Mouse (Mus musculus): Measurements from ENCODE around the gene Grip1. TPM values are rescaled to one million over a fixed set of nuclear protein-coding genes. Genes with fewer than 3 reads are reported as not detected.
A peak's percentile ranks its signal among the peaks of the same experiment; 100 is the strongest.

The Grip1 gene
- total RNA-seq, 2 experiments from 2014 or later = 1.0 to 1.4 TPM

- DNase-seq = no peak
- intact Hi-C loops (cut with DNase I) = no loop called here
Observed at GRCm38 (mm10) chr10:119818381-119818780, 364.8 kb downstream of the Grip1 start.

DNA sequence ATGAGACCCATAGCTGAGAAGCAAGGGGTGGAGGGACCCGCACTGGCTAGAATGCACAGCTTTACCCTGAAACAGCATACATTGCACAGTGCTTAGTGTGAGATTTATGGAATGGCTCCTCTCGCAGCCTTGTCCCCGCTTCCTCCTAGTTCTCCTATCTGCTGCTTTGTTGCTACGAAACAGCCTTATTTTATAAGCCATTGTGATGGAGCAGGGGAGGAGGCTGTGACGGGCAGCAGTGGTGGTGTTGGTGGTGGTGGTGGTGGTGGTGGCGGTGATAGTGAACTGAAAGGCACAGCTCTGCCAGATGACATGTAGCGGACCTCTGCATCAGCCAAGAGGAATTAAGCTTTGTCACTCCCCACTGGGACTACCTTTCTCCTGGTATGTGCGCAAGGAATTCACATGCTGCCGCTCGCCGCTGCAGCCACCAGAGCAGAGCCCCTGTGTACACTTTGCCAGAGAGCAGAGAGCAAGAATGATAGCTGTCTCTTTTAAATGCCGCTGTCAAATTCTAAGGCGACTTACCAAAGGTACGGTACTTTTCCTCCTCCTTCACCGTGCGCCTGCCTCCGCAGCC, 365.6 kb downstream of the Grip1 start:
- intact Hi-C loops (cut with DNase I) = no loop called here
- peak in 1 of 2 experiments; percentile 4 for DNase-seq

- no peak for DNase-seq
- intact Hi-C loops (cut with DNase I) = no loop called here
Observed at GRCm38 (mm10) chr10:119819740-119820139, 366.1 kb downstream of the Grip1 start.

- DNase-seq = no peak
- intact Hi-C loops (cut with DNase I) = no loop called here
Observed at GRCm38 (mm10) chr10:119820428-119820827, 366.8 kb downstream of the Grip1 start.

DNA sequence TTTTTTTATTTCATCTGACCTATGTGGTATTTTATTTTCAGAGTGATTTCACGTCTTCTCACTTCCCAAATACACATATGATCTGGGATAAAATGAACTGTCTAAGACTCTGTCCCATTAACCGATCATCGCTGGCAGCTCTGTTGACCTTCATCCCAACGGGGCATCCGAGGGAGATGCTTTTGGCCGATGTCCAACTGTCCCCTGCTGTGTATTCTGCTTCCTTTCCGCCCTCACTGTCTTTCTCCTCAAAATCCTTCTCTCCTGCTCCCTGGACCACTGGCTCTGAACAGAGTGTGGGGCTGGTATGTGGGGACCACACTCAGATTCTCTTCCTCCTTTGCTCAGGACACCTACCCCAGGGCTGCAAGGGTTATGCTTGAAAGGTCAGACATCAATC, 370.1 kb downstream of the Grip1 start:
- intact Hi-C loops (cut with DNase I) = no loop called here

DNA sequence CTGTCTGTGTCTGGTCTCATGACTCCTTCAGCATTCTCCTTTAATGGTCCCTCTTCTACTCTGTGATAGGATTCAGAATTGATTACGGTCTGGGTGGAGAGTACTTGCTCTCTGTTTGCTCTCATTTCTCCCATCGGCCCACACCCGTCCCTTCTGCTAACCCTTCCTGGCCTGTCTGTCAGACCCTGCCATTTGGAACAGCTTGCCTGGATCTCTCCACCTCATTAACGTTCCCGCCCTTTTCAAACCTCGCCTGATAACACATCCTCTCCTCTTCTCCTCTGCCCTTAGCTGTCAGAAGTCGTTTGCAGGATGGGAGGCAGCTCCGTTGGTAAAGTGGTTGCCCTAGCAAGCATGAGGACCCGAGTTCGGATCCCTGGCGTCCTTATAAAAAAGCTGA, 370.9 kb downstream of the Grip1 start:
- intact Hi-C loops (cut with DNase I) = no loop called here
- no peak for DNase-seq

More for the DNA sequence above, 370.1 kb downstream of the Grip1 start:
- no peak for DNase-seq

GRCm38 (mm10) chr10:119830388-119830956, 376.8 kb downstream of the Grip1 start:
- peak; percentile 15 to 30 for DNase-seq
- intact Hi-C loops (cut with DNase I) = no loop called here

- intact Hi-C loops (cut with DNase I) = no loop called here
Observed at GRCm38 (mm10) chr10:119831086-119831485, 377.5 kb downstream of the Grip1 start.

DNA sequence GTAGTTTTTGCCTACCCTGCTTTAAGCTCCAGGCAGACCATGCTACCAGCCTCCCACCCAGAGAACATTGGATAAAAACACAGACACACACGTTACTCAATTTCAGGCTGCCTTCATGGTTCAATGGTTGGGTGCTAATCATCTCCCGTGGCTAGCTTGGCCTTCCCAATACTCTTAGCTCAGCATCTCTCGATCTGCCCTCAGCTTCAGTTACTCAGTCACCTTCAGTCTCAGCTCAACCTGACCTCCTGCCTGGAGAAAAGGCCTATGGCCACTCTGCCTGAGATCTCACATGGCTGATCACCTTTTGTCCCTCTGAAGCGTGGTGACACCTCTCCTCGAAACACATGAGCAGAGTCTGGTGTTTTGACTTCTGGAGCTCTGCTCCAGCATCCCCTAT, 379.7 kb downstream of the Grip1 start:
- no peak for DNase-seq
- intact Hi-C loops (cut with DNase I) = no loop called here

More at GRCm38 (mm10) chr10:119831086-119831485, 377.5 kb downstream of the Grip1 start:
- DNase-seq = no peak

- DNase-seq = no peak
- intact Hi-C loops (cut with DNase I) = no loop called here
Observed at GRCm38 (mm10) chr10:119834122-119834521, 380.5 kb downstream of the Grip1 start.

DNA sequence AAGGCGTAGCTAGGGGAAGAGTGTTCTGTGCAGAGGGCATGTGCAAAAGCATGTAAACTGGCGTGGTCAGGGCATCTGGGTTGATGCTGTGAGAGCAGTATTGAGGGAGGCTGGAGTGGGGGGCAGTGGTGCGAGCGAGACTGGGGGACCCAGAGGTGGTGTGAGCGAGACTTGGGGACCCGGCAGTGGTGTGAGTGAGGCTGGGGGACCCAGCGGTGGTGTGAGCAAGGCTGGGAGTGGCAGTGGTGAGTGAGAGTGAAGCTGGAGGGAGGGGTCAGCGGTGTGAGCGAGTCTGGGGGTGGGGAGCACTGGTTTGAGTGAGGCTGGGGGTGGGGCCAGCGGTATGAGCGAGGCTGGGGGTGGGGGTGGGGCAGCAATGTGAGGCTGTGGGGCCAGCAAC, 386.0 kb downstream of the Grip1 start:
- no peak for DNase-seq
- intact Hi-C loops (cut with DNase I) = no loop called here

DNA sequence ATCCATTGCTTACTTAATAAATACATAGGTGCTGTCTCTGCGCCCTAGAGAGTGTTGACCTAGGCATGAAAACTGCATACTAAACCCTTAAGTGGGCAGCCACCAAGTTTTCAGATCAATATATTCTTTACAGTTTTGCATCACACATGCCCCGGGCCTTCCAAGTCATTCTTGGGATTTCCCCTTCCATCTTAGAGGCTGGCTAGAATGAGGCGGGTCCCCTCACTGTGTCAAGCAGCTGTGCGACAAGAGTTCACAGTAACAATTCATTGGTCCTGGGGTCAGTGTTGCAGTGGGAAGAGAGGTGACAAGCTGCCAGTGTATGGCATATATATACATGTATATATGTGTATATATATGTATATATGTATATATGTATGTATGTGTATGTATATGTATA, 388.4 kb downstream of the Grip1 start:
- intact Hi-C loops (cut with DNase I) = no loop called here
- DNase-seq = no peak

DNA sequence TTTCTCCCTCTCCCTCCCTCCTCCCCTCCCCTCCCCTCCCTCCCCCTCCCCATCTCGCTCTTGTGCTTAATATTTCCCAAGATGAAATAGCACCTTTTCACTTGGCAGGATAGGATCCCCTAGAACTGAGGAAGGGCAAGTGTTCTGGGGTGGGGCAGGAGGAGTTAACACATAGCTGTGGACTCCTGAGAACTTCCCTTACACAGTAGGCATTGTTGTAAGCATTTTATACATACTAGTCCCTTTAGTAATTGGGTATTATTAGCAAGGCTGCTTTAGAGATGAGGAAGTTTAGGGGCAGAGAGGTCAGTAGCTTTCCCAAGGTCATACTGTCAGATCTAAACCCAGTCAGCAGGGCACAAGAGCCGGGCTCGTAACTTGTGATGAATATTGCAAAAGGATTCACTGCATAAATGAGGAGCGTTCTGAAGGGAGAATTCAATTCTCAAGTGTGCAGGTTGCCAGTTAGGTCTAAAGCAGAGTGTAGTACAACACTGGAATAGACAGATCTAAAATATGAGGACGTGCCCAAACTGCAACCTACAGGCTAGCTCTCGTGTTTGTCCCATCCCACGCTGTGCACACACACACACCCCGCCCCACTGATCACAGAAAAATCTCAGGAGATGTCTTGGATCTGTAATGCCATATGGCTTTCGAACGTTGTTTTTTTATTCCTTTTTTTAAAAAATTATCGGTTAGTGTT, 392.2 kb downstream of the Grip1 start:
- intact Hi-C loops (cut with DNase I) = no loop called here
- no peak for DNase-seq

- no peak for DNase-seq
- intact Hi-C loops (cut with DNase I) = no loop called here
Observed at GRCm38 (mm10) chr10:119851594-119851993, 398.0 kb downstream of the Grip1 start.

DNA sequence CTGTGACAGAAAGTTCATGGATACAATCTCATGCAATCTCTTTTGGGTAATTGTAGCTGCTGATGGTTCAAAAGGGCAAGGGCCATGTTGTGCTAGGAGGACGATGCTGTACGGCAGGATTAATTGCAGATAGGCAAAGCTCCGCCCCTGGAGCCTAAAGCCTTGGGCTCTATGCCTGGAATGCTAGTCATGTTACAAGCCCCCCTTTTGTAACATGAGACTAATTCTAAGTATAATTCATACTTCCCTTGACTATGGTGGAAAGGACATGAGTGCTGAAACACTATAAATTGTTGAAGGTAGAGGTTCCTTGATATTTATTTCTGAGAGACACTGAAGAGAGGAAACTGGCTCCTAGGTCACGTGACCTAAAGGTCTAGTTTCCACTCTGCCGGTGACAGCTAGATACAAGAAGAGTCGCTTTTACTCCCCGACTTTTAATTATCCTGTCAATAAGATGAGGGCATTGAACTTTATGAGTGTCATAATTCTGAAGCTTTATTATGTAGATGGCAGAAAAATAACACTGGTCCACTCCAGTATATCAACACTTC, 399.0 kb downstream of the Grip1 start:
- no peak for DNase-seq
- intact Hi-C loops (cut with DNase I) = no loop called here

GRCm38 (mm10) chr10:119867726-119868125, 414.1 kb downstream of the Grip1 start:
- peak; percentile 8 to 32 for DNase-seq
- intact Hi-C loops (cut with DNase I) = no loop called here

GRCm38 (mm10) chr10:119868995-119869579, 415.5 kb downstream of the Grip1 start:
- DNase-seq = no peak
- intact Hi-C loops (cut with DNase I) = no loop called here

GRCm38 (mm10) chr10:119876721-119877120, 423.1 kb downstream of the Grip1 start:
- intact Hi-C loops (cut with DNase I) = no loop called here
- no peak for DNase-seq

DNA sequence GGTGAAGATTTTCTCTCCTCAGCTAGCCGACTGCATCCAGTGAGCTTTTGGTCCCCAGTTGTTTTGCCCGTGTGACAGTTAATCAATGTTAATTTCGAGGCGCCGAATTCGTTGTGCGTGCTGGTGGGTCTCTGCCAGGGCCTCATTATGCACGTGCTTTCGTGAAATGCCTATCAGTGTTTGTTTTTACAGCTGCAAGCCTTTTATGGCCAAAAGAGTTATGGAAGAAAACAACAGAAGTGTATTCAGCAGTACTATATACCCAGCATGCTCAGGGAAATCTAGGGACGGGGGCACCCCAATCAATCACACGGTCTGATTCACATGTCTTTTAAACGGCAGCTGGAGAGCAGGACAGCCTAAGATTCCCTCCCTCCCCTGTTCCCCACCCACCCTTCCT, 424.7 kb downstream of the Grip1 start:
- no peak for DNase-seq
- intact Hi-C loops (cut with DNase I) = no loop called here

DNA sequence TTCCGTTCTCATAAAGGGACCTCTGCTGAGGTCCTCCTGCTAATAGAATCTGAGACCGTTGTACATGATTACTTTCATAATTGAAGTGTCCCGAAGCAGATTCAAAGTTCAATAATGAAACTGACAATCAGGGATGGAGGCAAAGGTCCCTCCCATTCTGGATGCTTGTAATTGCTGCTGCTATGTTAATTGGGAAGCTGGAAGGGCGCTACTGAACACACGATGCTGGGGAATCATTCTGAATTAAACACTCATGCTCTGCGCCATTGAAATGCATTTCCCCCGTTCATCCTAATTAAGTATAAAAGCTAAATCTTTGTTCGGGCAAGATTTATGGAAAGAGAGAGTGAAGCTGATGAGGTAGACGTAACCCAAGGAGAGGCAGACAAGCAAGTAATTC, 431.0 kb downstream of the Grip1 start:
- no peak for DNase-seq
- intact Hi-C loops (cut with DNase I) = loop anchor here (2.0 kb wide), 1 partner anchor 240 kb away; no protein-coding TSS in a partner anchor

GRCm38 (mm10) chr10:119885563-119885962, 431.9 kb downstream of the Grip1 start:
- DNase-seq = peak; percentile 3 to 19
- intact Hi-C loops (cut with DNase I) = loop anchor here (2.0 kb wide), 1 partner anchor 239 kb away; no protein-coding TSS in a partner anchor

All from heart, postnatal 10 days (tissue).